Mouse (Mus musculus): ENCODE data around the gene Gimap8.

- TF ChIP-seq POLR2A (IDR thresholded peaks at IDR 0.05; ENCODE audit: low read depth, low read length) = no peak
- TF ChIP-seq CTCF (IDR thresholded peaks at IDR 0.05; ENCODE audit: extremely low read depth, insufficient read depth, insufficient read length, insufficient replicate concordance) = no peak
These were observed 32.7 kb downstream of the Gimap8 start for GRCm38 (mm10) chr6:48679701-48680100.
